In the genomic region with DNA sequence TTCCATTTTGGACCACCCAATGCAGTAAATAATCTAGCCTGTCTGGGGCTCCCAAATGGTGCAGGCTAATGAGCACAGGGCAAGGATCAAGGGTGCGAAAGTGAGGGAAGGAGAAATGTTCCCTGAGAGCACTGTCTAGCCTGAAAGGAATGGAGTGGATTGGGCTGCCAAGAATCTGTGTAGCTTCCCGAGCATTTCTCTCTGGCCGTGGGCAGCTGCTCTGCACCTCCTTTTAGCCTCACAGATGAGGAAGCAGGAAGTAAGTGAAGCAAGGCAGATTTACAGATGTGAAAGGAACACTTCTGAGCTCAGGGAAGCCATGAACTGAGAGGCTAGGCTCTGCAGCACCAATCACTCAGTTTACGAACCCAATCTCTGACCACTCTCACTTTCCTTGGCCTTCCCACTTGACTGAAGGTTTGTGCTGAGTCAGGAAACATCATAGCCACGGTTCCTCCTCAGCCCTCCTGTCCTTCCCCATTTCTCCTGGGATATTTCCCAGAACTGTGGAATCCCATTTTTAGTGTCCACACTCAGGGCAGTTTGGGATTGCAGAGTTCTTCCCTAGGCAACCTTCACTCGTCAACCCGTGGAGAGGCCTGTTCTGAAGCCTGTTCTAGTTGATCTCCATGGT, we compare ENCODE assay signal across 17 mouse cellular contexts. TPM values are rescaled to one million over a fixed set of nuclear protein-coding genes. Genes with fewer than 3 reads are reported as not detected.
"Had no signal": no experiment of that assay in that cellular context is flagged by ENCODE, and none has a peak within 500 bp of the region (broad histone marks: within the 10 kb centered on the region; RNA-seq: fewer than 3 reads in every experiment).

No protein-coding gene starts in this region.

- H3K27ac ChIP-seq: kidney, postnatal 0 days; layer of hippocampus, adult 2 months; liver, embryonic 13.5 days; stomach, embryonic 15.5 days had no signal

- H3K4me3 ChIP-seq: layer of hippocampus, adult 2 months; liver, embryonic 13.5 days; stomach, embryonic 15.5 days had no signal

- H3K4me1 ChIP-seq: liver, embryonic 13.5 days; stomach, embryonic 15.5 days had no signal

- H3K9me3 ChIP-seq: liver, embryonic 13.5 days; stomach, embryonic 15.5 days had no signal

- H3K36me3 ChIP-seq: liver, embryonic 13.5 days; stomach, embryonic 15.5 days had no signal

- DNase-seq: kidney, adult 2 months; kidney, postnatal 25 days; layer of hippocampus, adult 9-11 months; liver, embryonic 13.5 days; lung, adult 2 months; lung, postnatal 14 days; lung, postnatal 4 days; midbrain, embryonic 14.5 days; right cerebral cortex, postnatal 25 days; spleen, adult 18-20 months; thymus, postnatal 25 days had no signal

- H3K9ac ChIP-seq: liver, embryonic 13.5 days; stomach, embryonic 15.5 days had no signal

RNA-seq across cellular contexts. Expression of gene Grin2a, which starts 40.3 kb away (rescaled TPM):
- total RNA-seq: liver, adult 2 months; megakaryocyte progenitor cell, adult 5-6 weeks; megakaryocyte-erythroid progenitor cell, adult 5-6 weeks had no signal
